Mouse (Mus musculus) liver, adult 2 months (tissue): ENCODE results near the gene Igf1r.

Experiments
- CTCF ChIP-seq: fragments of 200-500 bp; IDR thresholded peaks from 2 replicates; pipeline ENCODE4 v1.5.1; 2011; ENCODE audit warnings: low read depth, low read length, control low read depth
- POLR2A ChIP-seq: fragments of 200-500 bp; IDR thresholded peaks from 2 replicates; pipeline ENCODE4 v1.6.1; 2011; ENCODE audit warnings: low read length, control low read depth; ENCODE audit not compliant: insufficient read depth; ENCODE audit errors: extremely low read depth

DNA sequence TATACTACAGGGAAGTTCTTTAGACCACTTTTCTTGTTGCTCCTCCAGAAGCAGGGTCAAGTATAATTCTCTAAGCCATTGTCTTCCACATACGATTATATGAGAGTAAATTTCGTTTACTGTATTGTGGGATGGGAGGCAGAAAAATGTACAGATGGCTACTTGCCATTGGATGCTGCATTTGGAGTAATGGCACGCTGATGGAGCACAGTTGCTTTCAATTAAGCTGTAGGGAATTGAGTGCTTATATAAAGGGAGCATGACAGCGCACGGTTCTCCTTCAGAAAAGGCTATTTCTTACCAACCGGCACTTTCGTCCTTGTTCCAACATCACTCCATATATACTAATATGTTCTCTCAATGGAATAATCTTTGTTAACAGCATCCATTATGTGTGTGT lies 96.4 kb downstream of the Igf1r start:
- TF ChIP-seq CTCF (no peak), POLR2A (no peak)
